Mouse (Mus musculus) kidney, postnatal 0 days (tissue): ENCODE results near the gene Fhdc1. TPM values are rescaled to one million over a fixed set of nuclear protein-coding genes. Genes with fewer than 3 reads are reported as not detected.

ENCODE experiments used
- ATAC-seq: fragments of 200-750 bp; cut with Nextera tagmentation; replicated peaks from 2 replicates; pipeline ENCODE4 v1.8.0; 2017; ENCODE audit warnings: low read depth, moderate number of reproducible peaks, moderate TSS enrichment, moderate library complexity; ENCODE audit not compliant: low FRiP score
- DNase-seq: peaks from one replicate; pipeline ENCODE4 v3.0.0-alpha.2; 2016; ENCODE audit warnings: low spot score
- H3K27ac ChIP-seq: fragments of 300-500 bp; sonication (generic); 2 replicates; pipeline ENCODE4 v1.5.1; 2014; ENCODE audit warnings: mild to moderate bottlenecking
- H3K27me3 ChIP-seq: fragments of 300-500 bp; sonication (generic); 2 replicates; pipeline ENCODE4 v1.6.1; 2014; ENCODE audit warnings: low read length, mixed read lengths; ENCODE audit not compliant: insufficient read depth
- H3K36me3 ChIP-seq: fragments of 300-500 bp; sonication (generic); 2 replicates; pipeline ENCODE4 v1.6.1; 2014; ENCODE audit warnings: low read length, mixed read lengths; ENCODE audit not compliant: insufficient read depth
- H3K4me1 ChIP-seq: fragments of 300-500 bp; sonication (generic); replicated peaks from 2 replicates; pipeline ENCODE4 v1.6.1; 2014; ENCODE audit warnings: antibody characterized with exemption, low read length, mixed read lengths; ENCODE audit not compliant: insufficient read depth
- H3K4me2 ChIP-seq: fragments of 300-500 bp; sonication (generic); 2 replicates; pipeline ENCODE4 v1.6.1; 2014; ENCODE audit warnings: mild to moderate bottlenecking, low read length, moderate library complexity, mixed read lengths
- H3K4me3 ChIP-seq: fragments of 300-500 bp; sonication (generic); replicated peaks from 2 replicates; pipeline ENCODE4 v1.5.1; 2014; ENCODE audit warnings: low read depth, low read length
- H3K9ac ChIP-seq: fragments of 300-500 bp; sonication (generic); 2 replicates; pipeline ENCODE4 v1.6.1; 2014; ENCODE audit warnings: low read depth, low read length
- H3K9me3 ChIP-seq: fragments of 300-500 bp; sonication (generic); replicated peaks from 2 replicates; pipeline ENCODE4 v1.6.1; 2016; ENCODE audit warnings: low read length, inconsistent platforms, mixed read lengths
- CTCF ChIP-seq: IDR thresholded peaks from 2 replicates; pipeline ENCODE4 v1.5.1; 2016; ENCODE audit warnings: antibody characterized with exemption, low read depth, mild to moderate bottlenecking, moderate library complexity
- WGBS: fragments of 180-500 bp; shearing (Covaris S2); extraction: QIAGEN DNeasy Blood & Tissue Kit; methylation state at CpG from one replicate; pipeline ENCODE4 v1.1.7; 2014; 5-methylcytosine and 5-hydroxymethylcytosine counted together
- polyA plus RNA-seq: library from polyadenylated mRNA; unstranded; fragments of >200 nt; fragmentation: Nextera tagmentation; extraction: Ambion mirVana; gene quantifications from 2 replicates; pipeline ENCODE4 v1.2.1, GENCODE M21; 2015

Gene Fhdc1
- polyA plus RNA-seq, 1 experiment from 2014 or later, result 4.0 TPM

DNA sequence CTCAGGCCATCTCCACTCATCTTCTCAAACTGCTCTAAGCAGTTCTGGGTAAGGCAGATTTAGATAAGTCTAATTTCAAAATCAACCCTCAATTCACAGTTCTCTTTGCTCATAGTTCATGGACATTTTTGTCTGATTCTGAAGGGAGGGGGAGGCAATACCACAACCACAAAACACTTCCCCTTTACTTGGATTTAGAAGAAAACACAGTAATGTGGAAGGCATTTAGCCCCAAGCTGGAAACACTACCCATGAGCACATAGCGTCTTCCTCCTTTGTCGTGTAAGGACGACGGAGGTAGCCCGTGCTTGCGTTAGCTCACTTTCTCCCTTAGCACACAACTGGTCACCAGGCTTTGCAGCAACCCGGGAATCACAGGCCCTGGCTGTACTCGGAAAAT, 24.1 kb upstream of the Fhdc1 start:
- Histone ChIP-seq H3K9me3 (no peaks in the 10 kb centered on the region), H3K27me3 (no peaks in the 10 kb centered on the region), H3K36me3 (0 out of 2 replicates have a peak, but pooled peaks cover 3% of the 10 kb centered on the region), H3K4me1 (no peaks in the 10 kb centered on the region), H3K4me2 (no peak overlapping the region), H3K9ac (no peak overlapping the region), H3K4me3 (no peak overlapping the region), H3K27ac (no peak overlapping the region)
- ATAC-seq (no peak), DNase-seq (no peak)
- WGBS, result 92% methylated on average over 8 of the region's 8 CpGs
- TF ChIP-seq CTCF, result no peak

DNA sequence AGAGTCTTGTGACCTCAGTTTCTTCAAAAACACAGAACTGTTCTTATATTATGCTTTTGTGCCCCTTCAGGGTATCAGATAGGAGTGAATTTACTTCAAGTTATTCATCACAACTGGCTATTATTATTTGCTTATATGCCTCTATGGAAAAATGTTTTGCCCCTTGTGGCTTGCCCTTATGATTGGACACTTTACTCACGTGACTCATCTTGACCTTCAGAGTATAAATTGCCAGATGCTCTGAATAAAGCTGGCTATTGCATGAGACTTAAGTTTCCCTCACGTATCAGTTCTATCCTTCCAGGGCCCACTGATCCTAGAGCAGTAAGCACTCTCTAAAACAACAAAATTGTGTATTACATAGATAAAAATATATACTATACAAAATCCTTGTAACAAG, 21.9 kb upstream of the Fhdc1 start:
- ATAC-seq (no peak), DNase-seq (no peak)
- WGBS, result 53% methylated on average over 2 of the region's 2 CpGs

DNA sequence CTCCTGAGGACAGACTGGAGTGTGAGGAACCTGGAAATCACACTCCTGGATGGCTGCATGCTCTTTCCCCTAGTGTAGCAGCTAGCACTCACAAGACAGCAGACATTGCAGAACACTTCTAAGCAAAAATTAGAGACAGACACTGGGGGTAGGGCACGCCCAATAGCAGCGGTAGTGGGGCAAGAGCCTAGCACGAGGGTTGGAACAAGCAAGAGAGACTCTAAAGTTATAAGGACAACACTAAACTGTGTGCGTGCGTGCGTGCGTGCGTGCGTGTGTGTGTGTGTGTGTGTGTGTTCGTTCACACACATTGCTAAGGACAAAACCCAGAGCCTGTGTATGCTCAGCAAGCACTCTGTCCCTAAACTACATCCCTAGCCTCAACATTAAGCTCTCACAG, 20.3 kb upstream of the Fhdc1 start:
- H3K9ac ChIP-seq, result no peak overlapping the region
- no peak overlapping the region for H3K4me3 ChIP-seq
- no peaks in the 10 kb centered on the region for H3K27me3 ChIP-seq
- H3K27ac ChIP-seq, result no peak overlapping the region
- DNase-seq (no peak), ATAC-seq (no peak)
- H3K4me2 ChIP-seq, result no peak overlapping the region
- WGBS, result 91% methylated on average over 10 of the region's 10 CpGs
- no peaks in the 10 kb centered on the region; the same call in 1 of the 2 replicates for H3K36me3 ChIP-seq
- no peak for TF ChIP-seq CTCF
- no peaks in the 10 kb centered on the region for H3K9me3 ChIP-seq
- H3K4me1 ChIP-seq, result no peaks in the 10 kb centered on the region

More for the DNA sequence above, 21.9 kb upstream of the Fhdc1 start:
- no peaks in the 10 kb centered on the region for H3K4me1 ChIP-seq
- no peak overlapping the region for H3K9ac ChIP-seq
- TF ChIP-seq CTCF, result no peak
- no peak overlapping the region for H3K4me3 ChIP-seq
- H3K36me3 ChIP-seq, result no peaks in the 10 kb centered on the region
- H3K27me3 ChIP-seq, result no peaks in the 10 kb centered on the region
- no peaks in the 10 kb centered on the region for H3K9me3 ChIP-seq
- H3K4me2 ChIP-seq, result no peak overlapping the region
- no peak overlapping the region for H3K27ac ChIP-seq

DNA sequence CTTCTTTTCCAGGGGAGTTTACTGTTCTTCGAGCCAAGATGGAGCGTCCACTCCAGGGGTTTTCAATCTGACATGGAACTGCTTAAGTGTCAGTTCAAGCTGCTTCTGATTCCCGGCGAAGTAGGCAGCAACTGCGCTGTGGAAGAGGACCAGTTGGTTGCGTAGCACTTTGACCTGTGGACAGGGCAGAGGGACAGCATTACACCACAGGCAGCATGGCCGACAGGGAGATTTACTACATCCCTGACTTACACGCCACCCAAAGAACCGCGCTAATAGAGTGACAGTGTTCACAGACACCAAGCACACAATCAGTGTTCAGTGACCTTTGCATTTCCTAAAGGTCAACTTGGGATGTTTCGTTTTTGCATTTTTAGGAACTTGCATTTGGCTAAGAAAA, 17.5 kb upstream of the Fhdc1 start:
- no peaks in the 10 kb centered on the region for H3K27me3 ChIP-seq
- no peaks in the 10 kb centered on the region for H3K9me3 ChIP-seq
- H3K27ac ChIP-seq, result no peak overlapping the region
- TF ChIP-seq CTCF, result no peak
- no peak; the same call in 1 of the 2 replicates for ATAC-seq
- H3K4me1 ChIP-seq, result no peaks in the 10 kb centered on the region
- DNase-seq, result no peak
- H3K4me3 ChIP-seq, result no peak overlapping the region
- no peaks in the 10 kb centered on the region; the same call in 1 of the 2 replicates for H3K36me3 ChIP-seq
- no peak overlapping the region for H3K9ac ChIP-seq
- H3K4me2 ChIP-seq, result no peak overlapping the region
- 49% methylated on average over 11 of the region's 11 CpGs for WGBS

DNA sequence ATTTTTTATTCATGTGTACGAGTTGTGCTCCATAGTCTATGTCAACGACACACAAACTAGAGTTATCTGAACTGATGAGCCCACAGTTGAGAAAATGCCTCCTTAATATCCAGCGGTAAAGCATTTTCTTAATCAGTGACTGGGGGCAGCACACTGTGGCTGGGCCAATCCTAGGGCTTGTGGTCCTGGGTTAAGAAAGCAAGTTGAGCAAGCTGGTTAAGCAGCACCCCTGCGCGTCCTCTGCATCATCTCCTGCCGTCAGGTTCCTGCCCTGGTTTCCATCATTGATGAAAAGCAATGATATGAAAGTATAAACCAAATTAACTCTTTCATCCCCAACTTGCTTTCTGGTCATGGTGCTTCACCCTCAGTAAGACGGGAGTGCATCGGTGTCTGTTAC, 12.4 kb upstream of the Fhdc1 start:
- H3K4me1 ChIP-seq, result no peaks in the 10 kb centered on the region

DNA sequence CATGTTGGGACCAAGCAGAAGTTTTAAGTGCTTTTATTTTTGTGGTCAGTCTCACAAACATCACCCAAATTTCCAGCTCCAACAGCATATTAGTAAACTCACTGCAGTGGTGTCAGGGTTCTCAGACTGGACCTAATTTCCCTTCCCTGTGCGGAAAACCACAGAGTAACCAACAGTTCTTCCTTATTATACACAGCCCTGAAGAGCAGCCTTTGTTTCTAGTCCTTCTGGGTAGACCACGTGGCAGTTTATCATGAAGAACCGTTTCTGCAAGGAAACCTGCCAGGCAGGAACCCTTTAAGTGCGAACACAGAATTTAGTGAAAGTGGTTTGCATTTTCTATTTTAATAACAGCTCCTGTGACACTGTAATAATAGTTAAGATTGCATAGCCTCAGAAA, 11.9 kb upstream of the Fhdc1 start:
- DNase-seq (no peak), ATAC-seq (no peak)
- Histone ChIP-seq H3K4me2 (no peak overlapping the region), H3K9me3 (no peaks in the 10 kb centered on the region), H3K4me3 (no peak overlapping the region), H3K27me3 (no peaks in the 10 kb centered on the region), H3K36me3 (no peaks in the 10 kb centered on the region; the same call in 1 of the 2 replicates), H3K9ac (no peak overlapping the region), H3K4me1 (no peaks in the 10 kb centered on the region), H3K27ac (no peak overlapping the region)
- WGBS, result 79% methylated on average over 4 of the region's 4 CpGs
- TF ChIP-seq CTCF, result no peak

More for the DNA sequence above, 12.4 kb upstream of the Fhdc1 start:
- Histone ChIP-seq H3K9me3 (no peaks in the 10 kb centered on the region), H3K4me2 (no peak overlapping the region), H3K27me3 (no peaks in the 10 kb centered on the region), H3K36me3 (no peaks in the 10 kb centered on the region; the same call in 1 of the 2 replicates), H3K27ac (no peak overlapping the region), H3K9ac (no peak overlapping the region), H3K4me3 (no peak overlapping the region)
- DNase-seq (no peak), ATAC-seq (no peak)
- TF ChIP-seq CTCF, result no peak
- WGBS, result 91% methylated on average over 8 of the region's 8 CpGs

DNA sequence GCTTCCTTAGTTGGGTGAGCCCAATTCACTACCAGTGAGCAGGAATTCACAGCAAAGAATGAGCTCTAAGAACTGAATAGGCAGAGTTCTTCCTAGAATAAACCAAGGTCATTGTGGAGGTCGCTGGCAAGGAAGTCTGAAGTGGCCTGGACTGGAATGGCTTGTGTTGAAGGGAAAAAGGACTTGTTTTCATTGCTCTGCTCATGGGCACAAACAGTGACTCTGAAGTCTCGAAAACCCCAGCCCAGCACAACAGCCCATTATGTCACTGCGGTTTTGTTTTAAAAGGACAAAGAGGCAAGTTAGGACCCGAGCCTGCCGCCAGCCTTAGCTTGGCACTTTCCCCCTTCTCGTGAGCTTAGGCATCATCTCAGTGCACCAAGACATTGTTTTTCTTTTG, 8.5 kb upstream of the Fhdc1 start:
- no peak overlapping the region for H3K4me3 ChIP-seq
- no peak for TF ChIP-seq CTCF
- ATAC-seq (no peak), DNase-seq (no peak)
- H3K4me1 ChIP-seq, result no peaks in the 10 kb centered on the region
- WGBS, result 77% methylated on average over 6 of the region's 6 CpGs
- H3K36me3 ChIP-seq, result no peaks in the 10 kb centered on the region
- no peak overlapping the region for H3K4me2 ChIP-seq
- no peak overlapping the region for H3K27ac ChIP-seq
- H3K27me3 ChIP-seq, result no peaks in the 10 kb centered on the region
- H3K9ac ChIP-seq, result no peak overlapping the region
- no peaks in the 10 kb centered on the region for H3K9me3 ChIP-seq
